Comparison of ENCODE assay signal across 8 mouse cellular contexts in genomic region chr5:143730915-143731314, GRCm38 (mm10). TPM values are rescaled to one million over a fixed set of nuclear protein-coding genes. Genes with fewer than 3 reads are reported as not detected.
DNase-seq lines count a peak whose midpoint lies in the region; ATAC-seq lines count a peak whose summit lies in the region.

No protein-coding gene starts in this region.

- H3K4me1 ChIP-seq in heart, embryonic 12.5 days (replicated peaks), result peaks cover 7% of the 10 kb centered on the region; the same call in 1 of the 2 replicates
- H3K4me1 ChIP-seq in forebrain, embryonic 12.5 days, result peaks cover 22% of the 10 kb centered on the region
- peaks cover 10% of the 10 kb centered on the region for H3K4me1 ChIP-seq in liver, embryonic 16.5 days (ENCODE audit: control insufficient read depth, low read depth, low read length)

- peaks cover 20% of the 10 kb centered on the region for H3K36me3 ChIP-seq in heart, embryonic 12.5 days
- H3K36me3 ChIP-seq in forebrain, embryonic 12.5 days (replicated peaks), result peaks cover 20% of the 10 kb centered on the region
- peaks cover 5% of the 10 kb centered on the region; the same call in 1 of the 2 replicates for H3K36me3 ChIP-seq in liver, embryonic 16.5 days (ENCODE audit: control insufficient read depth, insufficient read depth)

- H3K4me3 ChIP-seq in heart, embryonic 12.5 days, result peak overlapping the region; percentile 98
- peak overlapping the region; percentile 99 for H3K4me3 ChIP-seq in forebrain, embryonic 12.5 days (replicated peaks)
- peak overlapping the region; percentile 81 for H3K4me3 ChIP-seq in liver, embryonic 16.5 days (ENCODE audit: low read depth, low read length)

- peak overlapping the region; percentile 99 for H3K9ac ChIP-seq in heart, embryonic 12.5 days
- H3K9ac ChIP-seq in forebrain, embryonic 12.5 days, result peak overlapping the region; percentile 100
- H3K9ac ChIP-seq in liver, embryonic 16.5 days (ENCODE audit: low read depth, low read length), result peak overlapping the region; percentile 91

- peak overlapping the region; percentile 79 for H3K4me2 ChIP-seq in heart, embryonic 12.5 days
- H3K4me2 ChIP-seq in forebrain, embryonic 12.5 days, result peak overlapping the region; percentile 63
- peak overlapping the region; percentile 99 for H3K4me2 ChIP-seq in liver, embryonic 16.5 days (ENCODE audit: low read depth, low read length)

- no peak for ATAC-seq in heart, embryonic 12.5 days (ENCODE audit: insufficient number of reproducible peaks, low FRiP score)
- ATAC-seq in forebrain, embryonic 12.5 days (ENCODE audit: low FRiP score), result no peak
- no peak for ATAC-seq in liver, embryonic 16.5 days (ENCODE audit: low read depth)

- H3K9me3 ChIP-seq in heart, embryonic 12.5 days (replicated peaks), result no peaks in the 10 kb centered on the region
- H3K9me3 ChIP-seq in forebrain, embryonic 12.5 days, result no peaks in the 10 kb centered on the region
- no peaks in the 10 kb centered on the region for H3K9me3 ChIP-seq in liver, embryonic 16.5 days (replicated peaks; ENCODE audit: control insufficient read depth, low read length)

- H3K27me3 ChIP-seq in heart, embryonic 12.5 days (replicated peaks), result peaks cover 11% of the 10 kb centered on the region
- peaks cover 6% of the 10 kb centered on the region for H3K27me3 ChIP-seq in forebrain, embryonic 12.5 days
- H3K27me3 ChIP-seq in liver, embryonic 16.5 days (ENCODE audit: control insufficient read depth, insufficient read depth, low read depth, low read length), result no peaks in the 10 kb centered on the region

- WGBS in heart, embryonic 12.5 days, result 19% methylated on average over 6 of the region's 6 CpGs
- 12% methylated on average over 6 of the region's 6 CpGs for WGBS in forebrain, embryonic 12.5 days
- 8% methylated on average over 6 of the region's 6 CpGs for WGBS in liver, embryonic 16.5 days (ENCODE audit: insufficient replicate concordance)

- no peak for DNase-seq in heart, adult 8-10 months (ENCODE audit: low spot score)
- peak; percentile 43 for DNase-seq in CD4-positive helper T cell, adult 2 months (ENCODE audit: low read depth, low spot score)
- no peak for DNase-seq in urinary bladder, postnatal 4 days (ENCODE audit: low spot score in 2 of 2)
- DNase-seq in urinary bladder, postnatal 36 days (ENCODE audit: low spot score in 2 of 2), result no peak
- DNase-seq in right cerebral cortex, postnatal 25 days, result no peak

- H3K27ac ChIP-seq in heart, embryonic 12.5 days (ENCODE audit: poor library complexity, severe bottlenecking), result peak overlapping the region; percentile 93; the same call in 1 of the 2 replicates
- no peak overlapping the region for H3K27ac ChIP-seq in forebrain, embryonic 12.5 days
- peak overlapping the region; percentile 84 for H3K27ac ChIP-seq in liver, embryonic 16.5 days (ENCODE audit: low read length)

RNA-seq across cellular contexts. Expression of gene Usp42, which starts 1.2 kb away (rescaled TPM):
- 17.6 and 19.4 TPM in 2 replicates for polyA plus RNA-seq in heart, embryonic 12.5 days (2016; fragmentation: Nextera tagmentation; extraction: Ambion mirVana)
- 1 to 10 TPM; 5.6 to 7.9 (median 6.9) TPM for total RNA-seq in heart, adult 8-10 months (2022)
- polyA plus RNA-seq in forebrain, embryonic 12.5 days (2016; fragmentation: Nextera tagmentation; extraction: Ambion mirVana), result 33.0 and 34.5 TPM in 2 replicates
- 2.9 TPM in 2 replicates for polyA plus RNA-seq in liver, embryonic 16.5 days (2015; fragmentation: Nextera tagmentation; extraction: Ambion mirVana)
